Mouse (Mus musculus) ES-E14 (cell line): ENCODE results near the gene H3f3a.

Source experiments
- CHD2 ChIP-seq: IDR thresholded peaks from 2 replicates; pipeline ENCODE4 v1.6.1; 2014; ENCODE audit warnings: mild to moderate bottlenecking, low read depth, low read length, inconsistent platforms
- HCFC1 ChIP-seq: IDR thresholded peaks from 2 replicates; pipeline ENCODE4 v1.6.1; 2012; ENCODE audit warnings: low read length, inconsistent platforms, borderline replicate concordance; ENCODE audit not compliant: insufficient read depth
- MAFK ChIP-seq: IDR thresholded peaks from 2 replicates; pipeline ENCODE4 v1.6.1; 2014; ENCODE audit warnings: mild to moderate bottlenecking, low read depth, low read length, inconsistent platforms; ENCODE audit not compliant: insufficient read depth
- ZC3H11A ChIP-seq: IDR thresholded peaks from 2 replicates; pipeline ENCODE4 v1.6.1; 2012; ENCODE audit warnings: low read depth, mild to moderate bottlenecking, inconsistent platforms, low read length, borderline replicate concordance
- ZNF384 ChIP-seq: IDR thresholded peaks from 2 replicates; pipeline ENCODE4 v1.6.1; 2012; ENCODE audit warnings: low read depth, low read length, inconsistent platforms

- TF ChIP-seq HCFC1 (no peak), ZC3H11A (no peak), CHD2 (no peak), MAFK (no peak), ZNF384 (no peak)
These were observed 12.9 kb downstream of the H3f3a start for GRCm38 (mm10) chr1:180800814-180801213.
